In genomic region chr10:52381845-52382591, GRCm38 (mm10) we compare ENCODE assay signal across 7 mouse cellular contexts. TPM values are rescaled to one million over a fixed set of nuclear protein-coding genes. Genes with fewer than 3 reads are reported as not detected.
A peak's percentile ranks its signal among the peaks of the same experiment; 100 is the strongest.
DNase-seq lines count a peak whose midpoint lies in the region; ATAC-seq lines count a peak whose summit lies in the region.

Gene Gopc, minus strand, starts transcription at chr10:52382124.

- peak within 1 kb of the TSS; percentile 74 for H3K4me2 ChIP-seq in intestine, embryonic 16.5 days (ENCODE audit: low read depth, low read length)
- peak within 1 kb of the TSS; percentile 63 for H3K4me2 ChIP-seq in midbrain, embryonic 11.5 days

- H3K27ac ChIP-seq in intestine, embryonic 16.5 days (ENCODE audit: low read length): peak within 1 kb of the TSS; percentile 96
- peak within 1 kb of the TSS; percentile 77 for H3K27ac ChIP-seq in midbrain, embryonic 11.5 days (ENCODE audit: low read depth, low read length)

- peak within 1 kb of the TSS; percentile 94 for H3K4me3 ChIP-seq in intestine, embryonic 16.5 days (ENCODE audit: low read length)
- peak within 1 kb of the TSS; percentile 83 for H3K4me3 ChIP-seq in midbrain, embryonic 11.5 days (ENCODE audit: low read depth, low read length)

- peak; percentile 99 for ATAC-seq in intestine, embryonic 16.5 days
- peak; percentile 98 for ATAC-seq in midbrain, embryonic 11.5 days (ENCODE audit: low FRiP score)

- no peaks in the 10 kb centered on the region for H3K36me3 ChIP-seq in intestine, embryonic 16.5 days (ENCODE audit: control insufficient read depth, insufficient read depth, low read length)
- no peaks in the 10 kb centered on the region for H3K36me3 ChIP-seq in midbrain, embryonic 11.5 days (ENCODE audit: control insufficient read depth, insufficient read depth, low read length)

- 0% methylated on average over 61 of the region's 71 CpGs for WGBS in intestine, embryonic 16.5 days
- WGBS in midbrain, embryonic 11.5 days: under 1% methylated on average over 60 of the region's 71 CpGs

- no peaks in the 10 kb centered on the region for H3K9me3 ChIP-seq in intestine, embryonic 16.5 days (ENCODE audit: control insufficient read depth, low read length)
- no peaks in the 10 kb centered on the region for H3K9me3 ChIP-seq in midbrain, embryonic 11.5 days (ENCODE audit: control insufficient read depth, low read length)

- no peaks in the 10 kb centered on the region for H3K27me3 ChIP-seq in intestine, embryonic 16.5 days (replicated peaks; ENCODE audit: control insufficient read depth, insufficient read depth, low read length)
- H3K27me3 ChIP-seq in midbrain, embryonic 11.5 days (ENCODE audit: control insufficient read depth, insufficient read depth, low read length): no peaks in the 10 kb centered on the region

- H3K9ac ChIP-seq in intestine, embryonic 16.5 days (ENCODE audit: low read depth, low read length): peak within 1 kb of the TSS; percentile 93
- H3K9ac ChIP-seq in midbrain, embryonic 11.5 days (ENCODE audit: low read length): peak within 1 kb of the TSS; percentile 90

- peaks cover 5% of the 10 kb centered on the region; the same call in 1 of the 2 replicates for H3K4me1 ChIP-seq in intestine, embryonic 16.5 days (ENCODE audit: control insufficient read depth, insufficient read depth, low read length)
- peaks cover 8% of the 10 kb centered on the region; the same call in 1 of the 2 replicates for H3K4me1 ChIP-seq in midbrain, embryonic 11.5 days (ENCODE audit: control insufficient read depth, insufficient read depth, low read length)

- peak; percentile 98 for DNase-seq in adrenal gland, adult 2 months
- peak; percentile 94 for DNase-seq in embryo, embryonic 11.5 days (ENCODE audit: low read depth, low spot score)
- peak; percentile 95 to 99 for DNase-seq in gastrocnemius, postnatal 4 days (ENCODE audit: low spot score in 2 of 2)
- DNase-seq in left cerebral cortex, postnatal 36 days (ENCODE audit: low spot score in 2 of 2): peak; percentile 98
- peak; percentile 99 for DNase-seq in midbrain, embryonic 11.5 days (ENCODE audit: low spot score, missing footprints)
- DNase-seq in skeletal muscle tissue, adult 2 months (ENCODE audit: low read depth, low spot score): peak; percentile 92

- intact Hi-C loops in left cerebral cortex, postnatal 36 days (cut with DNase I): loop anchor here (1.0 to 5.0 kb wide), 3 partner anchors 35 to 165 kb away; partner anchors contain the start of genes Dcbld1 and Nus1

RNA-seq across cellular contexts. Expression of gene Gopc, which starts in this region (rescaled TPM):
- 10 to 100 TPM; 20.8 to 21.7 TPM for total RNA-seq in adrenal gland, adult 2 months (2021)
- polyA plus RNA-seq in adrenal gland, adult 2 months (2012; rRNA removed): 2.9 and 4.5 TPM in 2 replicates
- total RNA-seq in gastrocnemius, postnatal 4 days (2021): 10 to 100 TPM; 16.7 to 18.9 TPM
- polyA plus RNA-seq in intestine, embryonic 16.5 days (2015; fragmentation: Nextera tagmentation; extraction: Ambion mirVana): 15.9 and 16.0 TPM in 2 replicates
- total RNA-seq in left cerebral cortex, postnatal 36 days (2021): 10 to 100 TPM; 44.0 to 46.4 TPM
- polyA plus RNA-seq in midbrain, embryonic 11.5 days (2014; fragmentation: Nextera tagmentation; extraction: Ambion mirVana): 15.7 and 15.9 TPM in 2 replicates

Comparison
In these comparisons a context has a peak if more than half of its experiments do, and no peak if none do; other contexts are left out.
1. Peak in every context shown above with its lines: DNase-seq, ATAC-seq, H3K4me3 ChIP-seq and H3K27ac ChIP-seq.